Mouse (Mus musculus) ES-CJ7 (cell line): ENCODE measurements around the gene Pde2a.

Source experiments
- DNase-seq: peaks from one replicate; pipeline ENCODE4 v3.0.0; 2011; ENCODE audit warnings: low read depth, low spot score

Pde2a gene

GRCm38 (mm10) chr7:101421529-101421928 is at the start of gene Pde2a:
Pde2a (plus strand) TSS chr7:101421691.
- no peak for DNase-seq

- no peak for DNase-seq
These were observed 48.4 kb upstream of the Pde2a start for GRCm38 (mm10) chr7:101373082-101373481.

GRCm38 (mm10) chr7:101374155-101374554 is 47.3 kb upstream of the Pde2a start:
- DNase-seq = peak; percentile 38

GRCm38 (mm10) chr7:101376701-101377340 is 44.7 kb upstream of the Pde2a start:
- DNase-seq = no peak

GRCm38 (mm10) chr7:101377741-101378262 is 43.7 kb upstream of the Pde2a start:
- peak; percentile 37 for DNase-seq

GRCm38 (mm10) chr7:101378285-101378684 is 43.2 kb upstream of the Pde2a start:
- no peak for DNase-seq

GRCm38 (mm10) chr7:101378796-101379465 is 42.6 kb upstream of the Pde2a start:
- no peak for DNase-seq

- no peak for DNase-seq
These were observed 41.8 kb upstream of the Pde2a start for GRCm38 (mm10) chr7:101379732-101380131.

- no peak for DNase-seq
These were observed 40.0 kb upstream of the Pde2a start for GRCm38 (mm10) chr7:101381512-101381911.

- peak; percentile 27 for DNase-seq
These were observed 39.1 kb upstream of the Pde2a start for GRCm38 (mm10) chr7:101382378-101382777.

GRCm38 (mm10) chr7:101383756-101384155 is 37.7 kb upstream of the Pde2a start:
- DNase-seq = no peak

- no peak for DNase-seq
These were observed 36.6 kb upstream of the Pde2a start for GRCm38 (mm10) chr7:101384931-101385330.

- peak; percentile 35 for DNase-seq
These were observed 36.2 kb upstream of the Pde2a start for GRCm38 (mm10) chr7:101385331-101385733.

- no peak for DNase-seq
These were observed 35.5 kb upstream of the Pde2a start for GRCm38 (mm10) chr7:101385866-101386452.

GRCm38 (mm10) chr7:101389256-101389655 is 32.2 kb upstream of the Pde2a start:
- DNase-seq = no peak

- DNase-seq = no peak
These were observed 29.5 kb upstream of the Pde2a start for GRCm38 (mm10) chr7:101391909-101392479.

GRCm38 (mm10) chr7:101393015-101393414 is 28.5 kb upstream of the Pde2a start:
- DNase-seq = no peak

- DNase-seq = peak; percentile 73
These were observed 27.6 kb upstream of the Pde2a start for GRCm38 (mm10) chr7:101393694-101394504.

GRCm38 (mm10) chr7:101394569-101394968 is 26.9 kb upstream of the Pde2a start:
- no peak for DNase-seq

GRCm38 (mm10) chr7:101395471-101395870 is 26.0 kb upstream of the Pde2a start:
- DNase-seq = no peak

- no peak for DNase-seq
These were observed 24.3 kb upstream of the Pde2a start for GRCm38 (mm10) chr7:101397175-101397574.
